Mouse (Mus musculus) hindbrain, embryonic 12.5 days (tissue): Measurements from ENCODE around the gene Uhrf1bp1. TPM values are rescaled to one million over a fixed set of nuclear protein-coding genes. Genes with fewer than 3 reads are reported as not detected.
"Not testable (repeated sequence)": the region's sequence is repeated elsewhere in the genome, so short reads cannot be mapped to it uniquely, and the experiment has no call there.

ENCODE experiments used
- ATAC-seq: fragments of 200-750 bp; cut with Nextera tagmentation; 2 replicates; pipeline ENCODE4 v1.8.0; 2017; ENCODE audit warnings: moderate TSS enrichment; ENCODE audit not compliant: low FRiP score
- H3K27ac ChIP-seq: fragments of 300-500 bp; sonication (generic); 2 replicates; pipeline ENCODE4 v1.5.1; 2016; ENCODE audit warnings: mild to moderate bottlenecking
- H3K27me3 ChIP-seq: fragments of 300-500 bp; sonication (generic); 2 replicates; pipeline ENCODE4 v1.6.1; 2016; ENCODE audit warnings: mild to moderate bottlenecking
- H3K36me3 ChIP-seq: fragments of 300-500 bp; sonication (generic); 2 replicates; pipeline ENCODE4 v1.6.1; 2016; ENCODE audit warnings: mild to moderate bottlenecking
- H3K4me1 ChIP-seq: fragments of 300-500 bp; sonication (generic); 2 replicates; pipeline ENCODE4 v1.6.1; 2016
- H3K4me2 ChIP-seq: fragments of 300-500 bp; sonication (generic); replicated peaks from 2 replicates; pipeline ENCODE4 v1.6.1; 2016; ENCODE audit warnings: mild to moderate bottlenecking
- H3K4me3 ChIP-seq: fragments of 300-500 bp; sonication (generic); 2 replicates; pipeline ENCODE4 v1.5.1; 2016; ENCODE audit warnings: mild to moderate bottlenecking
- H3K9ac ChIP-seq: fragments of 300-500 bp; sonication (generic); 2 replicates; pipeline ENCODE4 v1.6.1; 2016; ENCODE audit warnings: mild to moderate bottlenecking, moderate library complexity
- H3K9me3 ChIP-seq: fragments of 300-500 bp; sonication (generic); replicated peaks from 2 replicates; pipeline ENCODE4 v1.6.1; 2016; ENCODE audit warnings: mild to moderate bottlenecking
- WGBS: fragments of 180-500 bp; shearing (Covaris S2); methylation state at CpG from one replicate; pipeline ENCODE4 v1.1.7; 2016; 5-methylcytosine and 5-hydroxymethylcytosine counted together
- polyA plus RNA-seq: library from polyadenylated mRNA; unstranded; fragments of >200 nt; fragmentation: Nextera tagmentation; extraction: Ambion mirVana; gene quantifications from 2 replicates; pipeline ENCODE4 v1.2.1, GENCODE M21; 2016

The Uhrf1bp1 gene
- polyA plus RNA-seq, 1 experiment from 2014 or later = 9.4 TPM

DNA sequence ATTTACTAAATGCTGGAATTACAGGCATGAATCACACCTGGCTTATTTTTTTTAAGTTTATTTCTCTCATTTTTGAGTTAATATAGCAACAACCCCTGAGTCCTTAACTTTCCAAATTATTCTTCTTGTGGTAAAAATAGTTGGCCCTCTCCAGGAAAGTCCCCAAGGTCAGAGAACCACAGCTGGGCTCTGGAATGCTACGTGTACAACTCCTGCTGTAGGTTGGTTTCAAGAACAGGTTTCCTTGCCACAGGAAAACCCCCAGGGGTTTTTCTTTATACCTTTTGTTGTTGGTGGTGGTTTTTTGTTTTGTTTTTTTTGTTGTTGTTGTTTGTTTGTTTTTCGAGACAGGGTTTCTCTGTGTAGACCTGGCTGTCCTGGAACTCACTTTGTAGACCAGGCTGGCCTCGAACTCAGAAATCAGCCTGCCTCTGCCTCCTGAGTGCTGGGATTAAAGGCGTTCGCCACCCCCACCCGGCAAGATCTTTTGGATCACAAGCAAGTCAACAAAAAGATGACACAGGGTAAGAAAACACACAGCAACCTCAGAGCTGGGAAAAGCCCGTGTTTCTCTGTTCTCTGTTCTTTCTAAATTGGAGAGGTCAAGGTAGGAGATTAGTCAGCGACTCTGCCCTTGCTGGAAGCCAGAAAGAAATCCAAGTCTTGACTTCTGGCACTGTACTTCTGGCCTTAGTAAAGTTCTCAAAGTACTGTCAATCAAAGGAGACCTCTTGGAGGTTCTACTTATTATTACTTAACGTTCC is 32.9 kb upstream of the Uhrf1bp1 start:
- H3K4me3 ChIP-seq = no peak overlapping the region
- no peak overlapping the region for H3K4me2 ChIP-seq
- no peaks in the 10 kb centered on the region for H3K27me3 ChIP-seq
- ATAC-seq = no peak
- no peaks in the 10 kb centered on the region for H3K9me3 ChIP-seq
- H3K9ac ChIP-seq = no peak overlapping the region
- WGBS = 82% methylated on average over 9 of the region's 9 CpGs
- no peaks in the 10 kb centered on the region for H3K36me3 ChIP-seq
- no peak overlapping the region for H3K27ac ChIP-seq
- peaks cover 33% of the 10 kb centered on the region for H3K4me1 ChIP-seq

DNA sequence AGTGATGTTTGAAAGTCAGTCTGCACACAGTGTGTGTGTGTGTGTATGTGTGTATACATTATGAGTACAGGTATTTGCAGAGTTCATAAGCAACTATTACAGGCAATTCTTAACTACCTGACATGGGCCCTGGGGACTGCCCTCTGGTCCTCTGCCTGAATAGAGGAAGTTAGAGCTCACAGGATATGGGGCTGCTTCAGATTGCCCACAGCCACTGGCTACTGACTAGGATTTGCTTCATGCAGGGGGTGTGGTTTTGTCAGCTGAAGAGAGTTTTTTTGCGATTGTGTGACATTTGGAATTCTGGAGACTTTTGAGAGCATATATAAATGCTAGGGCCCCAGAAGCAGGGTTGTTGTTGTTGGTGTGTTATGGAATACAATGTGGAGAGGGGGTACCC is 31.3 kb upstream of the Uhrf1bp1 start:
- WGBS = 65% methylated on average over 1 of the region's 1 CpGs
- no peak overlapping the region for H3K27ac ChIP-seq

DNA sequence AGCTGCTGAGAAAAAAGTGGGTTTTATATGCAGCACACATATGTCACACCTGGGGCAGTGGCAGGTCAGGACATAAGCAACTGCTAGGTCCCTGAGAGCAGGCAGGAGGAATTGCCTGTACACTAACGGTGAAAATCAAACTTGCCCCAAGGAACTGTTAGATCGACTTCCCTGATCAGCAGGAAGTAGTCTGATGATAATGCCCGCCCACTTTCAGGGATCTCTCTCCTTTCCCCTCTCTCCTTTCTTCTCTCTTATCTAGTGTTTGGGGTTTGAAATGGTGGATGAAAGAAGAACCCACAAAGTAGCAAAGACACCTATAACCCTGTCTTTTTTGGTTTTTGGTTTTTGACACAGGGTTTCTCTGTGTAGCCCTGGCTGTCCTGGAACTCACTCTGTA is 30.7 kb upstream of the Uhrf1bp1 start:
- H3K4me1 ChIP-seq = peaks cover 17% of the 10 kb centered on the region
- no peaks in the 10 kb centered on the region for H3K36me3 ChIP-seq
- peak overlapping the region; percentile 51; the same call in 1 of the 2 replicates for H3K4me2 ChIP-seq
- H3K27ac ChIP-seq = no peak overlapping the region
- no peak for ATAC-seq
- no peak overlapping the region for H3K9ac ChIP-seq
- H3K27me3 ChIP-seq = peaks cover 3% of the 10 kb centered on the region; the same call in 1 of the 2 replicates
- 42% methylated on average over 3 of the region's 3 CpGs for WGBS
- no peak overlapping the region for H3K4me3 ChIP-seq
- H3K9me3 ChIP-seq = no peaks in the 10 kb centered on the region

More for the DNA sequence above, 31.3 kb upstream of the Uhrf1bp1 start:
- Histone ChIP-seq H3K4me3 (no peak overlapping the region), H3K4me2 (no peak overlapping the region), H3K9me3 (no peaks in the 10 kb centered on the region), H3K4me1 (peaks cover 17% of the 10 kb centered on the region), H3K9ac (no peak overlapping the region), H3K27me3 (peaks cover 3% of the 10 kb centered on the region; the same call in 1 of the 2 replicates), H3K36me3 (no peaks in the 10 kb centered on the region)
- no peak for ATAC-seq

DNA sequence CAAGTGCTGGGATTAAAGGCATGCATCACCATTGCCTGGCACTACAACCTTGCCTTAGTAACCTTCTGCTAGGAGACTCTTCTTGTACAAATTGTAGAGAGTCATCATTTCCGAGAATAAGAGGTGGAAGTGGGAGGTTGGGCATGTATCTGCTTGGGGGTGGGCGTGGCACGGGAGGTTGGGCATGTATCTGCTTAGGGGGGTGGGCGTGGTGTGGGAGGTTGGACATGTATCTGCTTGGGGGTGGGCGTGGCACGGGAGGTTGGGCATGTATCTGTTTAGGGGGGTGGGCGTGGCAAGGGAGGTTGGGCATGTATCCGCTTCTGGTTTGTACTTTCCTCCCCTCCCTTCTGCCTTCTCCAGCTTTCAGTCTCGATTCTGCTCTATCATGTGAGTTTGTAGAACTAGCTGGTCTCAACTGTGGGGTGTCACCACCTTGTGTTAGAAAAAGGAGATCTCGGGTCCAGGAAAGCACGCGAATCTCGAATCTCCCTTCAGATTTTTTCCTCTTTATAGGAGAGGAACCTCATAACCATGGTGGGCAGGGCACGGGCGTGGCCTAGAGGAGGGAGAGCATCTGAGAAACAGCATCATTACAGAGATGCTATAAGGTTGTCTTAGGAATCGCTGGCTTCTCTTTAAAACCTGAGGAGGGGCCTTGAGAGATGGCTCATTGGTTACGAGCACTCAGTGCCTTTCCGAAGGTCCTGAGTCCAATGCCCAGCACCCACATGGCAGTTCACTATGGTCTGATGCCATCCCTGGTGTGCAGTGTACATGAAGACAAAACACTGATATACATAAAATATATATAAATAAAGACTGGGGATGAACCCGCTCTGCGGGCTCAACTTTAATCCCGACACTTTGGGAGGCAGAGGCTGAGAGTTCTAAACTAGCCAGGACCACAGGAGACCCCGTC is 30.0 kb upstream of the Uhrf1bp1 start:
- Histone ChIP-seq H3K4me2 (peak overlapping the region; percentile 51), H3K36me3 (no peaks in the 10 kb centered on the region), H3K27ac (peak overlapping the region; percentile 41), H3K9me3 (no peaks in the 10 kb centered on the region), H3K9ac (no peak overlapping the region), H3K4me3 (peak overlapping the region; percentile 19), H3K27me3 (peaks cover 3% of the 10 kb centered on the region; the same call in 1 of the 2 replicates), H3K4me1 (peaks cover 15% of the 10 kb centered on the region)
- WGBS = 4% methylated on average over 22 of the region's 22 CpGs
- ATAC-seq = 0 out of 2 replicates have a peak, but pooled peaks have one; percentile 21

DNA sequence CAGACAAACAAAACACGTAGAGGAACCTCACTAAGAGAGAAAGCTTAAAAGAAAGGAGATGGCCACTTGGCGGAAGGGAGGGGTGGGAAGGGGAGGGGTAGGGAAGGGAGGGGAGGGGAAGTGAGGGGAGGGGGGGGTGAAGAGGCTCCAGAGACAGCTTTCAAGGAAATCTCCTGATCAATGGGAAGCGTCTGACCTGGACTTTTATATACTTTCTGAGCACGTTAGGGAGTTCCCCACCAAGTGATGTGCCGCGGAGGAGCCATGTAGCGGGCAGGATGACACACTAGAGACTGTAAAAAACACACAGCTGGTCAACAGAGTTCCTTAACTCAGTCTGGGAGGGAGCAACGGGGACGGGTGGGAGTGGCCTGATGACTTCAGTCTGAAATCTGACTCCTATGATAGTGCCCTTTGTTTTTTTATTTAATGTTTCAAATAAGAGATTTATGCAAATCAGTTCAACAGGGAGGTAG is 29.3 kb upstream of the Uhrf1bp1 start:
- H3K4me1 ChIP-seq = peaks cover 12% of the 10 kb centered on the region
- peak; percentile 67 for ATAC-seq
- peaks cover 3% of the 10 kb centered on the region; the same call in 1 of the 2 replicates for H3K27me3 ChIP-seq
- WGBS = under 1% methylated on average over 8 of the region's 9 CpGs
- H3K4me2 ChIP-seq = peak overlapping the region; percentile 51
- H3K27ac ChIP-seq = peak overlapping the region; percentile 55
- H3K4me3 ChIP-seq = peak overlapping the region; percentile 19
- no peaks in the 10 kb centered on the region for H3K9me3 ChIP-seq
- no peak overlapping the region for H3K9ac ChIP-seq
- H3K36me3 ChIP-seq = no peaks in the 10 kb centered on the region

DNA sequence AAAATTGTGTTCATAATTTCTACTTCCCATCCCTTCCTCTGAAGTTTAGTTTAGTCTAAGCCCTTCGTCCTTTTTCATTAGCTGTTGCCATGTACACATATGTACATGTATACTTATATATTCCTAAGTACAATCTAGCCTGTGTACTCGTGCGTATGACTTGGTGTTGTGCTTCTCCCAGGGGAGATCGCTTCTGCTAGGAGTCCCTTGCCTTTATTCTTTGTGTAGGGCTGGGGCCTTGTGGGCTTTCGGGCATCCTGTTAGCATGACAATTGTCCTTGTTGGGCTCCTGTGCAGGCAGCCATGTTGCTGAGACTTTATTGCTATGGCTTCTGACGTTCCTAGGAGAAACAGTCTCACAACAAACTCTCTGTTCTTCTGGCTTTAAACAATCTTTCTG is 28.7 kb upstream of the Uhrf1bp1 start:
- Histone ChIP-seq H3K27ac (peak overlapping the region; percentile 23; the same call in 1 of the 2 replicates), H3K4me3 (no peak overlapping the region), H3K36me3 (no peaks in the 10 kb centered on the region), H3K9ac (no peak overlapping the region), H3K4me2 (peak overlapping the region; percentile 51), H3K27me3 (peaks cover 3% of the 10 kb centered on the region; the same call in 1 of the 2 replicates), H3K9me3 (no peaks in the 10 kb centered on the region), H3K4me1 (peaks cover 12% of the 10 kb centered on the region)
- 14% methylated on average over 6 of the region's 6 CpGs for WGBS
- ATAC-seq = 0 out of 2 replicates have a peak, but pooled peaks have one; percentile 43

DNA sequence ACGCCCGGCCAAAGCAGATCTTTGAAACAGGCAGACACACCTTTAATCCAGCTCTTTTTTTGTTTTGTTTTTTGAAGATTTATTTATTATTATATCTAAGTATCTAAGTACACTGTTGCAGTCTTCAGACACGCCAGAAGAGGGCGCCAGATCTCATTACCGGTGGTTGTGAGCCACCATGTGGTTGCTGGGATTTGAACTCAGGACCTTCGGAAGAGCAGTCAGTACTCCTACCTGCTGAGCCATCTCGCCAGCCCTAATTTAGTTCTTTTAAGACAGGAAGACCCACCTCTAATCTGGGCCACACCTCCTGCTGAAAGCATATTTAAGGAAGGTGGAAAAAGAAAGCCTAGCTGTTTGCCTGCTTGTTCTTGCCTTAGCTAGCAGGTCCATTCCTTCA is 25.8 kb upstream of the Uhrf1bp1 start:
- Histone ChIP-seq H3K36me3 (no peaks in the 10 kb centered on the region), H3K9me3 (no peaks in the 10 kb centered on the region), H3K27ac (no peak overlapping the region), H3K4me1 (peaks cover 12% of the 10 kb centered on the region), H3K4me2 (no peak overlapping the region), H3K9ac (no peak overlapping the region), H3K4me3 (no peak overlapping the region), H3K27me3 (peaks cover 10% of the 10 kb centered on the region; the same call in 1 of the 2 replicates)
- 53% methylated on average over 7 of the region's 7 CpGs for WGBS
- no peak for ATAC-seq

DNA sequence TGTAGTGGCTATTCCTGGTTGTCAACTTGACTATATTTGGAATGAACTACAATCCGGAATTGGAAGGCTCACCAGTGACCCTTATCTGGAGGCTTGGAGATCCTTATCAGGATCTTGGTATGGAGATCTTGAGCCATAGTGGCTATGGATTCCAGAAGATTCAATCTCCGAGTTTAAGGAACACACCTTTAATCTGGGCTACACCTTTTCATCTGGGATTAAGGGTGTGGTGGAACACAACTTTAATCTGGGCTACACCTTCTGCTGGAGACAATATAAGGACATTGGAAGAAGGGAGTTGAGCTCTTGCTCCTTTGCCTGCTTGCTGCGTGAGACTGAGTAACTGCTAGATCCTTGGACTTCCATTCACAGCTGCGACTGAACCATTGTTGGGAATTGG is 18.4 kb upstream of the Uhrf1bp1 start, which contains the start of gene Snrpc:
Gene Snrpc (plus strand): TSS at position 301 of the 400 bp plus-strand sequence.
- not testable (repeated sequence) for H3K4me1 ChIP-seq, H3K9me3 ChIP-seq, H3K27ac ChIP-seq, H3K9ac ChIP-seq, H3K36me3 ChIP-seq, H3K27me3 ChIP-seq, ATAC-seq, H3K4me2 ChIP-seq, H3K4me3 ChIP-seq
- 93% methylated on average over 4 of the region's 4 CpGs for WGBS

DNA sequence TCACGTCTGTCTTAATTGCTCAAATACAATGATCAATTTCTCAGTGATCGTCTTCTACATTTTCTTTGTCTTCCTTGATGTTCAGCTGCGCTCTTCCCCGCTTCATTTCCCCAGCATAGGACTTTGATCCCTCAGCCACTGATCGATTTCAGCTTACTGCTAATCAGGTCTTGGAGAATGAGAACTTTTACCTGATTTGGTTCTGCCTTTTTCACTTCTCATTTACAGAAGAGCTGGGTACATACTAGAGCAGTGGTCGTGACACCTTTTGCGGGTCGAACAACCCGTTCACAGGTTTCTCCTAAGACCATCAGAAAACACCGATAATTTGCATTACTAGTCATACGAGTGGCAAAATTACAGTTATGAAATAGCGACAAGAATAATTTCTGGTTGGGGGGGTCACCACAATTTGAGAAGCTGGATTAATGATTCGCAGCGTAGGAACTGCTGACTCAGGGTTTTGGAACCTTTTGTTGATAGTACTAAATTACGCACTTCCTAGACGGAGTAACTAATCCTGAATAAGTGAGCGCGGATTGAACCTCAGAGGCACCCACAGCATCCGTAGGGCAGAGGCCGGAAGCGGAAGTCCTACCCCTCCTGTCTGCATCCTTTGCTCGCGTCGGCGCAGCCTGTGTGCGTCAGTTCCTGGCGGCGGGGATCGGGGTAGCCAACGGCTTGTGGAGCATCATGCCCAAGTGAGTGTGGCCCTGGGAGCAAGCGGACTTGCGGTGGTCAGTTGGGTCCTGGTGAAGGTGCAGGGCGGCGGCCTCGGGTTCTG is 16.6 kb upstream of the Uhrf1bp1 start:
- Histone ChIP-seq H3K27me3 (no peaks in the 10 kb centered on the region), H3K36me3 (peaks cover 26% of the 10 kb centered on the region), H3K27ac (peak overlapping the region; percentile 25; the same call in 1 of the 2 replicates), H3K4me1 (peaks cover 8% of the 10 kb centered on the region), H3K9me3 (no peaks in the 10 kb centered on the region), H3K4me2 (peak overlapping the region; percentile 70), H3K4me3 (peak overlapping the region; percentile 72), H3K9ac (peak overlapping the region; percentile 73)
- 4% methylated on average over 32 of the region's 35 CpGs for WGBS
- ATAC-seq = peak; percentile 98

DNA sequence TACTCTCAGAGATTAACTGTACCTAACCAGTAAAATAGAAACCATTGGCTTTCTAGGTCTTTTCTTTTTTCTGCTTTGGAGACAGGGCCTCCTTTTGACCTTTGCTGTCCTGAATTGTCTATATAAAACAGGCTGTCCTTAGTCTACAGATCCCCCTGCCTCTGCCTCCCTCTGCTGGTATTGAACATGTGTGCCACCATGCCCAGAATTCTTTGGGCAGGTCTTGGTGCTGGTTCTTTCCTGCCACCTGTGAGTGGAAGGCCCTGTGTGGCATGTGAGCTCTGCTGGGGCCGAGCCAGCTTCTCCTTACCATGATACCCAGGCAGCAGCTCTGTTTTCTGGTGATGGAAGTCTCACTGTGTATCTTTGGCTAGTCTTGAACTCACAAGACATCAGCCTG is 7.9 kb upstream of the Uhrf1bp1 start:
- Histone ChIP-seq H3K9me3 (no peaks in the 10 kb centered on the region), H3K27me3 (no peaks in the 10 kb centered on the region), H3K4me1 (no peaks in the 10 kb centered on the region), H3K36me3 (peaks cover 85% of the 10 kb centered on the region), H3K27ac (no peak overlapping the region), H3K4me3 (no peak overlapping the region), H3K9ac (no peak overlapping the region), H3K4me2 (no peak overlapping the region)
- WGBS = 91% methylated on average over 1 of the region's 1 CpGs
- no peak for ATAC-seq

DNA sequence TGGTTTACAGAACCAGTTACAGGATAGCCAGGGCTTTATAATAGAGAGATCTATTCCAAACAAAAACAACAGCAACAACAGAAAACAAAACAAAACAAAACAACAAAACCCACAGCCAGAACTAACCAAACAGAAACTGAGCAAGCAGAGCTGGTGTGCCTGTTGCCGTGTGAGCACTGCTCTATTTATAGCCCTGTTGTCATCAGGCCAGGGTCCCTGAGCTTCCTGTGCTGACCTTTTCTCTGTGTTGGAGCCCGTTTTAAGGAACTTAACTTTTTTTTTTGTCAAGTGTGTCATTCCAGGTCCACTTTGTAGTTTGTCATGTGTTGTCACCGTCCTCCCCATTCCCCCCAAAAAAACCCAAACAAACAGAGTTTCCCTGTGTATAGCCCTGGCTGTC is 5.2 kb upstream of the Uhrf1bp1 start:
- Histone ChIP-seq H3K4me3 (no peak overlapping the region), H3K27ac (no peak overlapping the region), H3K36me3 (peaks cover 71% of the 10 kb centered on the region), H3K9me3 (no peaks in the 10 kb centered on the region), H3K27me3 (no peaks in the 10 kb centered on the region), H3K4me1 (no peaks in the 10 kb centered on the region), H3K9ac (no peak overlapping the region), H3K4me2 (no peak overlapping the region)
- no peak for ATAC-seq
- 81% methylated on average over 3 of the region's 3 CpGs for WGBS
